Mouse (Mus musculus) small intestine, adult 2 months (tissue): ENCODE results near the gene Vtn. TPM values are rescaled to one million over a fixed set of nuclear protein-coding genes. Genes with fewer than 3 reads are reported as not detected.
A peak's percentile ranks its signal among the peaks of the same experiment; 100 is the strongest.

Source experiments
- H3K27ac ChIP-seq: fragments of 200-500 bp; 2 replicates; pipeline ENCODE4 v1.5.1; 2012; ENCODE audit warnings: low read depth, low read length, control low read depth, inconsistent platforms; ENCODE audit not compliant: insufficient read depth
- H3K27me3 ChIP-seq: fragments of 200-500 bp; 2 replicates; pipeline ENCODE4 v1.6.1; 2012; ENCODE audit warnings: mild to moderate bottlenecking, moderate library complexity, low read length, inconsistent platforms; ENCODE audit not compliant: control insufficient read depth, insufficient read depth
- H3K36me3 ChIP-seq: fragments of 200-500 bp; 2 replicates; pipeline ENCODE4 v1.6.1; 2012; ENCODE audit warnings: mild to moderate bottlenecking, low read length, control low read depth, inconsistent platforms; ENCODE audit not compliant: control insufficient read depth, insufficient read depth
- H3K4me1 ChIP-seq: fragments of 200-500 bp; 2 replicates; pipeline ENCODE4 v1.6.1; 2012; ENCODE audit warnings: low read length, inconsistent platforms, mixed read lengths; ENCODE audit not compliant: control insufficient read depth, insufficient read depth, insufficient read length
- H3K4me3 ChIP-seq: fragments of 200-500 bp; 2 replicates; pipeline ENCODE4 v1.5.1; 2012; ENCODE audit warnings: low read depth, mild to moderate bottlenecking, control low read depth, inconsistent platforms, low read length, moderate library complexity
- CTCF ChIP-seq: fragments of 200-500 bp; IDR thresholded peaks from 2 replicates; pipeline ENCODE4 v1.5.1; 2012; ENCODE audit warnings: low read depth, mild to moderate bottlenecking, control low read depth, inconsistent platforms, low read length, moderate library complexity, mixed read lengths; ENCODE audit not compliant: insufficient replicate concordance, insufficient read length; ENCODE audit errors: extremely low read depth
- POLR2A ChIP-seq: fragments of 200-500 bp; IDR thresholded peaks from 2 replicates; pipeline ENCODE4 v1.6.1; 2012; ENCODE audit warnings: low read depth, mild to moderate bottlenecking, control low read depth, inconsistent platforms, low read length, moderate library complexity
- WGBS: fragments of 180-500 bp; shearing (Covaris S2); methylation state at CpG from one replicate; pipeline ENCODE4 v1.1.7; 2018; 5-methylcytosine and 5-hydroxymethylcytosine counted together
- polyA plus RNA-seq: library from polyadenylated mRNA; depleted of rRNA; stranded (reverse); fragments of >200 nt; gene quantifications from 2 replicates; pipeline ENCODE4 v1.2.3, GENCODE M21; 2012; rRNA removed

Gene Vtn
- polyA plus RNA-seq, result 3.2 and 21.1 TPM in 2 replicates

GRCm38 (mm10) chr11:78499004-78499403, at the start of gene Vtn:
Gene Vtn, plus strand, starts transcription at chr11:78499091.
- H3K4me3 ChIP-seq, result peak within 1 kb of the TSS; percentile 52
- H3K36me3 ChIP-seq, result no peaks in the 10 kb centered on the region
- peaks cover 21% of the 10 kb centered on the region for H3K27me3 ChIP-seq
- no peak within 1 kb of the TSS for H3K27ac ChIP-seq
- peaks cover 6% of the 10 kb centered on the region for H3K4me1 ChIP-seq
- TF ChIP-seq CTCF (no peak), POLR2A (no peak)
- WGBS, result 57% methylated on average over 7 of the region's 7 CpGs

GRCm38 (mm10) chr11:78450337-78450736, 48.6 kb upstream of the Vtn start:
- H3K4me1 ChIP-seq, result no peaks in the 10 kb centered on the region
- H3K27me3 ChIP-seq, result no peaks in the 10 kb centered on the region
- TF ChIP-seq CTCF (no peak), POLR2A (no peak)
- 43% methylated on average over 2 of the region's 2 CpGs for WGBS
- H3K4me3 ChIP-seq, result no peak overlapping the region
- H3K36me3 ChIP-seq, result no peaks in the 10 kb centered on the region
- H3K27ac ChIP-seq, result no peak overlapping the region

- no peak for TF ChIP-seq POLR2A
- peak; percentile 93; the same call in 1 of the 2 replicates for TF ChIP-seq CTCF
- H3K27ac ChIP-seq, result no peak overlapping the region
- no peaks in the 10 kb centered on the region for H3K4me1 ChIP-seq
- H3K36me3 ChIP-seq, result no peaks in the 10 kb centered on the region
- 21% methylated on average over 4 of the region's 4 CpGs for WGBS
- no peak overlapping the region for H3K4me3 ChIP-seq
- no peaks in the 10 kb centered on the region; the same call in 1 of the 2 replicates for H3K27me3 ChIP-seq
Measured at GRCm38 (mm10) chr11:78453675-78454074, 45.2 kb upstream of the Vtn start.

- Histone ChIP-seq H3K27me3 (no peaks in the 10 kb centered on the region; the same call in 1 of the 2 replicates), H3K27ac (no peak overlapping the region), H3K36me3 (no peaks in the 10 kb centered on the region), H3K4me3 (no peak overlapping the region), H3K4me1 (no peaks in the 10 kb centered on the region)
- TF ChIP-seq CTCF (no peak), POLR2A (no peak)
- 66% methylated on average over 7 of the region's 7 CpGs for WGBS
Measured at GRCm38 (mm10) chr11:78454276-78454675, 44.6 kb upstream of the Vtn start.

- no peaks in the 10 kb centered on the region for H3K4me1 ChIP-seq
- TF ChIP-seq CTCF (peak; percentile 38; the same call in 1 of the 2 replicates), POLR2A (no peak)
- no peak overlapping the region for H3K4me3 ChIP-seq
- H3K27ac ChIP-seq, result no peak overlapping the region
- no peaks in the 10 kb centered on the region for H3K36me3 ChIP-seq
- H3K27me3 ChIP-seq, result no peaks in the 10 kb centered on the region; the same call in 1 of the 2 replicates
- 15% methylated on average over 5 of the region's 5 CpGs for WGBS
Measured at GRCm38 (mm10) chr11:78455308-78455707, 43.6 kb upstream of the Vtn start.

GRCm38 (mm10) chr11:78458740-78459139, 40.2 kb upstream of the Vtn start:
- TF ChIP-seq CTCF, result no peak
- Histone ChIP-seq H3K27ac (no peak overlapping the region), H3K27me3 (no peaks in the 10 kb centered on the region; the same call in 1 of the 2 replicates), H3K36me3 (no peaks in the 10 kb centered on the region), H3K4me3 (no peak overlapping the region), H3K4me1 (peaks cover 8% of the 10 kb centered on the region; the same call in 1 of the 2 replicates)
- WGBS, result 70% methylated on average over 17 of the region's 17 CpGs

GRCm38 (mm10) chr11:78461894-78462293, 37.0 kb upstream of the Vtn start:
- no peaks in the 10 kb centered on the region for H3K36me3 ChIP-seq
- no peak overlapping the region for H3K4me3 ChIP-seq
- H3K27ac ChIP-seq, result no peak overlapping the region
- H3K27me3 ChIP-seq, result no peaks in the 10 kb centered on the region
- peaks cover 27% of the 10 kb centered on the region for H3K4me1 ChIP-seq
- TF ChIP-seq POLR2A (no peak), CTCF (peak; percentile 57; the same call in 1 of the 2 replicates)
- 69% methylated on average over 1 of the region's 1 CpGs for WGBS

GRCm38 (mm10) chr11:78462669-78463068, 36.2 kb upstream of the Vtn start:
- H3K4me3 ChIP-seq, result no peak overlapping the region
- peaks cover 27% of the 10 kb centered on the region for H3K4me1 ChIP-seq
- H3K27ac ChIP-seq, result peak overlapping the region; percentile 78
- no peaks in the 10 kb centered on the region for H3K27me3 ChIP-seq
- H3K36me3 ChIP-seq, result no peaks in the 10 kb centered on the region
- whole genome bisulfite sequencing, result 29% methylated on average over 5 of the region's 5 CpGs
- TF ChIP-seq POLR2A (no peak), CTCF (no peak)
